Mouse (Mus musculus) monocyte, adult 2 months (primary cell): ENCODE results near the gene Trim15.

Source experiments
- DNase-seq, 2 experiments: peaks; one replicate each; pipeline ENCODE4 v3.0.0; 2022; ENCODE audit warnings: low spot score in 2 of 2, low read depth in 1 of 2

Trim15 gene

GRCm38 (mm10) chr17:36869955-36870810 lies 3.2 kb upstream of the Trim15 start:
- DNase-seq = no peak

GRCm38 (mm10) chr17:36869284-36869954 lies 2.4 kb upstream of the Trim15 start, which contains the start of gene Trim10:
Gene Trim10, plus strand, starts transcription at chr17:36869574.
- DNase-seq = no peak

GRCm38 (mm10) chr17:36868836-36869235 lies 1.8 kb upstream of the Trim15 start:
- no peak for DNase-seq

DNA sequence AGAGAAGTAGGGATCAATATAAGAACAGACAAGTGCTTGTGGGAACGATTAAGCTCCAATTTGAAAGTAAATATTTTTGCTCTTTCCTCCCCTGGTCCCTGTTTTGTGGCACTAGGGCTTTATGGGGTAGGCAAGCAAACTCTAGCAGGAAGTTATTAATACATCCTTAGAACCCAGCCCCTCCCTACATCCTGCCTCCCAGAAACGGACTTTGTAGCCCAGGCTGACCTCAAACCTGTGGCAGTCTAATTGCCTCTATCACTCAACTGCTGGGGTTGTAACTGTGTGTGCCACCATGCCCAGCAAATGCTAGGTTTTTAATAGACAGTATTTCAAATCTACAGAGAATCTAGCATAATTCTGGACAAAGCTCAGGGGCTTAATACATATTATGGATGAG lies 5.3 kb downstream of the Trim15 start:
- no peak for DNase-seq

DNA sequence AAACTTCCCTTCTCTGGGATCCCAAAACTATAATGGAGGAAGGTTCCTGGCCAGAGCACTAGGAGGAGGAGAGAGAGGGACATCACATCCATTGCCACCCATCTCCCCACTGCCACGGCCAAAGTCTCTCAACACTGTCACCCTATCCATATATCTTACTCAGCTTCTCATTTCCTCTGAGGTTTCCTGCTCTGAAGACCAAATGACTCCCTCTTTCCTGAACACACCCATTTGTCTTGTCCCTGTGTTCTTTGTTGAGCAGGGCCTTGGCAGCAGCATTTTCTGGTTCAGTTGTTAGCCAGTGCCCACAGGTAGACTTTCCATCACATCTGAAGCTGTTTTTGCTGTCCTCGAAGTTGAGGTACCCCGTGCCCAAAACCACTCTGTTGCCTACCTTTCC lies 8.8 kb downstream of the Trim15 start:
- no peak for DNase-seq

GRCm38 (mm10) chr17:36856236-36856635 lies 10.8 kb downstream of the Trim15 start:
- no peak for DNase-seq

DNA sequence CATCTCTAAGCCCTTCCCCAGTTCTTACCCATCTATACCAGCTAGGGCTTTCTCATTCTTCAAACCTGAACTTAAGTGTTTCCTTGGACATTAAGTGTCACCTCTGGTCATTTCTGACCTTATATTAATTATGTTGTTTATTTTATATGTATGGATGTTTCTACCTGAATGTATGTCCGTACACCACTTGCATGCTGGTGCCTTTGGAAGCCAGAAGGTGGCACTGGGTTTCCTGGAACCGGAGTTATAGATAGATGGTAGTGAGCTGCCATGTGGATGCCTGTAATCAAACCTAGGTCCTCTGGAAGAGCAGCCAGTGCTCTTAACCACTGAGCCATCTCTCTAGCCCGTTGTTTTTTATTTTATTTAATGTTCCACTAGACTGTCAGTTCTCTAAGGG lies 11.5 kb downstream of the Trim15 start:
- DNase-seq = no peak

GRCm38 (mm10) chr17:36851627-36852026 lies 15.4 kb downstream of the Trim15 start:
- DNase-seq = no peak

DNA sequence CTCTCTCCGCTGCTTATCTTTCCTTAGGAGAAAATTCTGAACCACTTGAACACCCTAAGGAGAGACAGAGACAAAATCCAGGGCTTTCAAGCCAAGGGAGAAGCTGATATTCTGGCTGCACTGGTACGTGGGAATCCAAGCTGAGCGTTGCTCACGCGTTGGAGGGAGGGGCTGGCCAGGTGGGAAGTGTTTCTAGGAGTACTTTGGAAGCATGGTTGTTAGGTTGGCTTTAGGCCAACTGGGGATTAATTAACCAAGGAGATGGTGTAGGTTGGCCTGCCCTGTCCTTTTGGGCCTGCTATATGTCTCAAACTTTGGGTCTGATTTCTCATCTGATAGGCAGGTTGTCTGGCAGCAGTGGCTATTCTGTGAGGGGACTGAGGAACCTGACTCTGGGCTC lies 15.8 kb downstream of the Trim15 start:
- no peak for DNase-seq

GRCm38 (mm10) chr17:36849992-36850391 lies 17.0 kb downstream of the Trim15 start:
- no peak for DNase-seq

DNA sequence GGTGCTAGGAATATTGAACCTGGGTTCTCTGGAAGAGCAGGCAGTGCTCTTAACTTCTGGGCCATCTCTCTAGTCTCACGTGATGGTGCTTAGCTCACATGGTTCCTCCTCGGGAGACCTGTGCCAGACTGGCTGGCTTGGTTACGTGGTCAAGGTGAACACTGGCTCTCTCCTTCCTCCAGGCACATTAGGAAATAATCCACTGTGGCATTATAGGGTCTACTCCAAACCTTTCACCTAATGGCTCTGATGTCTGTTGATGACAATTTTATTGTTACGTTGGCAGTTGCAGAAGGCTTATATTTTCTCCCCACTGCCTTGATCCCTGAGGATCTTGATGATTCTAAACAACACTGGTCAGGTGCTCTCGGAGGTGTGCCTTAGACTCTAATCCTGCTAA lies 18.1 kb downstream of the Trim15 start:
- no peak for DNase-seq

- DNase-seq = no peak
Measured at GRCm38 (mm10) chr17:36844725-36845124, 22.3 kb downstream of the Trim15 start.

- DNase-seq = no peak
Measured at GRCm38 (mm10) chr17:36844286-36844719, 22.7 kb downstream of the Trim15 start.

DNA sequence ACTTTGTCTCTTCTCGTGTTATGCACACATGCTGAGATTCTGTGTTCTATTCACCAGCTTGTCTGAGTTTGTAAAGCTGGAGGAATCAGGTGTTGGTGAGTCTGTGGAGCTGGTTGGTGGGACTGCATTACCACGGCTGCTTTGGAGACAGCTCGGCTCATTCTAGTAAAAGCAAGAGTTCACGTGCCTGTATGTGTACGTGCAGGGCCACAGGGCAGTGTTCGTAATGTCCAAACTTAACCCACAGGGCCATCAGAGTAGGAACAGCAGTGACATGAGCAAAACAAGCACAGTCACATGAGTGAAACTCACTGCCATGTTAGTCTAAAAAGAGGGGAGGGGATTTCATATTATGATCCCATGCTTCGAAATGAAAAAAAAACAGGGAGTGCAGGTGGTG lies 23.3 kb downstream of the Trim15 start:
- no peak for DNase-seq

- DNase-seq = no peak
Measured at GRCm38 (mm10) chr17:36840961-36841445, 26.0 kb downstream of the Trim15 start.

- no peak for DNase-seq
Measured at GRCm38 (mm10) chr17:36839931-36840330, 27.1 kb downstream of the Trim15 start.

GRCm38 (mm10) chr17:36839001-36839400 lies 28.0 kb downstream of the Trim15 start:
- DNase-seq = no peak

- DNase-seq = peak; percentile 95 to 97
Measured at GRCm38 (mm10) chr17:36836874-36837647, 29.9 kb downstream of the Trim15 start, which contains the start of gene Trim26. Gene Trim26, plus strand, starts transcription at chr17:36837134.

DNA sequence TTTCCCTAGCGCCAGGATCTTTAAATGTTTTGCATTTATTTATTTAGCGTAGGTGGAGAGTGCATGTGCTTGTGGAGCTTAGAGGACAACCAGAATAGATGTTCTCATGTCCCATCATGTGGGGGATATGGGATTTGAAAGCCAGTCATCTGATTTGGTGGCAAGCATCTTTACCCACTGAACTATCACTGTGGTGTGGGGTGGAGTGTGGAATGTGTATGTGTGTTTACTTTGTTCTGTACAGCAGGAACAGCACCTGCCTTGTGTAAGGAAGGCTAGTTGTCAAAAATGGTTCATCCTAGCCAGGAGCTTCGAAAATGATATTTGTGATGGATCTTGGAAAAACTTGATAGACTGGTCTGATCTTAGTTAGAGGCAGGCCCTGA lies 30.6 kb downstream of the Trim15 start:
- no peak for DNase-seq

GRCm38 (mm10) chr17:36835591-36836426 lies 31.2 kb downstream of the Trim15 start:
- DNase-seq = peak; percentile 10 to 30
